Mouse (Mus musculus): Measurements from ENCODE around the gene Irx4.

GRCm38 (mm10) chr13:73310183-73310929 lies 50.1 kb downstream of the Irx4 start:
- TF ChIP-seq GATA1 (IDR thresholded peaks at IDR 0.05; ENCODE audit: borderline replicate concordance, low read length) (no peak), FLI1 (IDR thresholded peaks at IDR 0.05; ENCODE audit: low read length) (no peak)

Data from megakaryocyte, embryonic 14.5 days (primary cell).